Mouse (Mus musculus) hindbrain, embryonic 11.5 days (tissue): ENCODE results near the gene Fam161b. TPM values are rescaled to one million over a fixed set of nuclear protein-coding genes. Genes with fewer than 3 reads are reported as not detected.

ENCODE experiments used
- ATAC-seq: fragments of 200-750 bp; cut with Nextera tagmentation; 2 replicates; pipeline ENCODE4 v1.8.0; 2017; ENCODE audit warnings: mild to moderate bottlenecking, moderate TSS enrichment, moderate library complexity; ENCODE audit not compliant: low FRiP score
- DNase-seq: peaks from one replicate; pipeline ENCODE4 v3.0.0-alpha.2; 2015; ENCODE audit warnings: low spot score
- H3K27ac ChIP-seq: fragments of 300-500 bp; sonication (generic); 2 replicates; pipeline ENCODE4 v1.5.1; 2014; ENCODE audit warnings: mild to moderate bottlenecking, low read depth, low read length
- H3K27me3 ChIP-seq: fragments of 300-500 bp; sonication (generic); 2 replicates; pipeline ENCODE4 v1.6.1; 2014; ENCODE audit warnings: mild to moderate bottlenecking, low read length, moderate library complexity, mixed read lengths; ENCODE audit not compliant: control insufficient read depth, insufficient read depth
- H3K36me3 ChIP-seq: fragments of 300-500 bp; sonication (generic); 2 replicates; pipeline ENCODE4 v1.6.1; 2014; ENCODE audit warnings: mild to moderate bottlenecking, low read length, moderate library complexity, mixed read lengths; ENCODE audit not compliant: control insufficient read depth, insufficient read depth
- H3K4me1 ChIP-seq: fragments of 300-500 bp; sonication (generic); replicated peaks from 2 replicates; pipeline ENCODE4 v1.6.1; 2014; ENCODE audit warnings: low read length, mixed read lengths; ENCODE audit not compliant: control insufficient read depth, insufficient read depth
- H3K4me2 ChIP-seq: fragments of 300-500 bp; sonication (generic); replicated peaks from 2 replicates; pipeline ENCODE4 v1.6.1; 2014; ENCODE audit warnings: mild to moderate bottlenecking, low read depth, low read length
- H3K4me3 ChIP-seq: fragments of 300-500 bp; sonication (generic); 2 replicates; pipeline ENCODE4 v1.5.1; 2014; ENCODE audit warnings: low read depth, low read length
- H3K9ac ChIP-seq: fragments of 300-500 bp; sonication (generic); 2 replicates; pipeline ENCODE4 v1.6.1; 2014; ENCODE audit warnings: low read depth, low read length
- H3K9me3 ChIP-seq: fragments of 300-500 bp; sonication (generic); 2 replicates; pipeline ENCODE4 v1.6.1; 2016; ENCODE audit warnings: low read length; ENCODE audit not compliant: control insufficient read depth
- WGBS: fragments of 180-500 bp; shearing (Covaris S2); extraction: QIAGEN DNeasy Blood & Tissue Kit; methylation state at CpG from one replicate; pipeline ENCODE4 v1.1.7; 2014; 5-methylcytosine and 5-hydroxymethylcytosine counted together
- polyA plus RNA-seq: library from polyadenylated mRNA; unstranded; fragments of >200 nt; fragmentation: Nextera tagmentation; extraction: Ambion mirVana; gene quantifications from 2 replicates; pipeline ENCODE4 v1.2.1, GENCODE M21; 2014

Fam161b gene
- polyA plus RNA-seq, 1 experiment from 2014 or later, result 11.2 TPM

GRCm38 (mm10) chr12:84399663-84400062 lies 38.0 kb upstream of the Fam161b start:
- Histone ChIP-seq H3K27ac (no peak overlapping the region), H3K4me2 (no peak overlapping the region), H3K4me3 (no peak overlapping the region), H3K36me3 (no peaks in the 10 kb centered on the region), H3K4me1 (no peaks in the 10 kb centered on the region), H3K9me3 (no peaks in the 10 kb centered on the region), H3K9ac (no peak overlapping the region), H3K27me3 (no peaks in the 10 kb centered on the region)
- no peak for ATAC-seq
- no peak for DNase-seq
- 82% methylated on average over 9 of the region's 9 CpGs for WGBS

GRCm38 (mm10) chr12:84399135-84399534 lies 37.5 kb upstream of the Fam161b start:
- ATAC-seq (no peak), DNase-seq (no peak)
- H3K9me3 ChIP-seq, result no peaks in the 10 kb centered on the region
- no peaks in the 10 kb centered on the region for H3K27me3 ChIP-seq
- no peaks in the 10 kb centered on the region for H3K4me1 ChIP-seq
- H3K4me2 ChIP-seq, result no peak overlapping the region
- 88% methylated on average over 9 of the region's 9 CpGs for WGBS
- H3K4me3 ChIP-seq, result no peak overlapping the region
- H3K9ac ChIP-seq, result no peak overlapping the region
- H3K36me3 ChIP-seq, result no peaks in the 10 kb centered on the region
- H3K27ac ChIP-seq, result no peak overlapping the region

- no peak for ATAC-seq
Measured at GRCm38 (mm10) chr12:84398629-84399028, 37.0 kb upstream of the Fam161b start.

GRCm38 (mm10) chr12:84397685-84398084 lies 36.1 kb upstream of the Fam161b start:
- no peak overlapping the region for H3K4me2 ChIP-seq
- ATAC-seq, result no peak
- H3K27me3 ChIP-seq, result no peaks in the 10 kb centered on the region
- no peak for DNase-seq
- no peaks in the 10 kb centered on the region for H3K9me3 ChIP-seq
- no peaks in the 10 kb centered on the region for H3K36me3 ChIP-seq
- no peak overlapping the region for H3K9ac ChIP-seq
- no peak overlapping the region for H3K27ac ChIP-seq
- H3K4me3 ChIP-seq, result no peak overlapping the region
- H3K4me1 ChIP-seq, result no peaks in the 10 kb centered on the region

More at GRCm38 (mm10) chr12:84398629-84399028, 37.0 kb upstream of the Fam161b start:
- Histone ChIP-seq H3K4me2 (no peak overlapping the region), H3K9me3 (no peaks in the 10 kb centered on the region), H3K27me3 (no peaks in the 10 kb centered on the region), H3K4me1 (no peaks in the 10 kb centered on the region), H3K36me3 (no peaks in the 10 kb centered on the region), H3K27ac (no peak overlapping the region), H3K9ac (no peak overlapping the region), H3K4me3 (no peak overlapping the region)
- no peak for DNase-seq
- WGBS, result 89% methylated on average over 5 of the region's 5 CpGs

- Histone ChIP-seq H3K4me2 (no peak overlapping the region), H3K36me3 (no peaks in the 10 kb centered on the region), H3K4me1 (no peaks in the 10 kb centered on the region), H3K27ac (no peak overlapping the region), H3K9me3 (no peaks in the 10 kb centered on the region), H3K9ac (no peak overlapping the region), H3K4me3 (no peak overlapping the region), H3K27me3 (no peaks in the 10 kb centered on the region)
- DNase-seq (no peak), ATAC-seq (no peak)
- WGBS, result 87% methylated on average over 14 of the region's 14 CpGs
Measured at GRCm38 (mm10) chr12:84396947-84397679, 35.5 kb upstream of the Fam161b start.

GRCm38 (mm10) chr12:84393847-84394246 lies 32.2 kb upstream of the Fam161b start:
- no peaks in the 10 kb centered on the region for H3K27me3 ChIP-seq
- H3K9me3 ChIP-seq, result no peaks in the 10 kb centered on the region
- DNase-seq (no peak), ATAC-seq (no peak)
- WGBS, result 93% methylated on average over 5 of the region's 5 CpGs
- no peak overlapping the region for H3K4me3 ChIP-seq
- no peak overlapping the region for H3K4me2 ChIP-seq
- H3K36me3 ChIP-seq, result no peaks in the 10 kb centered on the region
- H3K9ac ChIP-seq, result no peak overlapping the region
- no peaks in the 10 kb centered on the region for H3K4me1 ChIP-seq
- H3K27ac ChIP-seq, result no peak overlapping the region

- Histone ChIP-seq H3K4me3 (no peak overlapping the region), H3K4me1 (no peaks in the 10 kb centered on the region), H3K36me3 (no peaks in the 10 kb centered on the region), H3K27me3 (no peaks in the 10 kb centered on the region), H3K27ac (no peak overlapping the region), H3K9ac (no peak overlapping the region), H3K4me2 (no peak overlapping the region), H3K9me3 (no peaks in the 10 kb centered on the region)
- no peak for DNase-seq
- ATAC-seq, result no peak
- 98% methylated on average over 4 of the region's 4 CpGs for WGBS
Measured at GRCm38 (mm10) chr12:84392681-84393080, 31.0 kb upstream of the Fam161b start.

GRCm38 (mm10) chr12:84390336-84390735 lies 28.7 kb upstream of the Fam161b start:
- H3K4me1 ChIP-seq, result no peaks in the 10 kb centered on the region
- WGBS, result 85% methylated on average over 6 of the region's 6 CpGs
- no peaks in the 10 kb centered on the region for H3K9me3 ChIP-seq
- no peaks in the 10 kb centered on the region for H3K36me3 ChIP-seq
- H3K9ac ChIP-seq, result no peak overlapping the region
- no peaks in the 10 kb centered on the region for H3K27me3 ChIP-seq
- no peak for DNase-seq
- no peak overlapping the region for H3K4me2 ChIP-seq
- H3K27ac ChIP-seq, result no peak overlapping the region
- ATAC-seq, result no peak
- H3K4me3 ChIP-seq, result no peak overlapping the region

GRCm38 (mm10) chr12:84388774-84389400 lies 27.3 kb upstream of the Fam161b start:
- DNase-seq (no peak), ATAC-seq (no peak)
- Histone ChIP-seq H3K27me3 (no peaks in the 10 kb centered on the region), H3K4me3 (no peak overlapping the region), H3K4me2 (no peak overlapping the region), H3K27ac (no peak overlapping the region), H3K9ac (no peak overlapping the region), H3K4me1 (no peaks in the 10 kb centered on the region), H3K9me3 (no peaks in the 10 kb centered on the region), H3K36me3 (no peaks in the 10 kb centered on the region)
- WGBS, result 75% methylated on average over 14 of the region's 14 CpGs
